Mouse (Mus musculus) lung, postnatal 25 days (tissue): Measurements from ENCODE around the gene Poln.
A peak's percentile ranks its signal among the peaks of the same experiment; 100 is the strongest.

Source experiments
- DNase-seq: peaks from one replicate; pipeline ENCODE4 v3.0.0; 2022; ENCODE audit warnings: low spot score

Gene Poln

GRCm38 (mm10) chr5:34186391-34186790 lies 17.1 kb upstream of the Poln start:
- no peak for DNase-seq

GRCm38 (mm10) chr5:34185791-34186190 lies 16.5 kb upstream of the Poln start:
- no peak for DNase-seq

GRCm38 (mm10) chr5:34185051-34185580 lies 15.9 kb upstream of the Poln start:
- DNase-seq = no peak

- no peak for DNase-seq
Measured at GRCm38 (mm10) chr5:34183976-34184375, 14.7 kb upstream of the Poln start.

GRCm38 (mm10) chr5:34183156-34183880 lies 14.1 kb upstream of the Poln start:
- DNase-seq = peak; percentile 88

GRCm38 (mm10) chr5:34182486-34182885 lies 13.2 kb upstream of the Poln start:
- peak; percentile 58 for DNase-seq

GRCm38 (mm10) chr5:34177821-34178220 lies 8.6 kb upstream of the Poln start:
- DNase-seq = no peak

GRCm38 (mm10) chr5:34177091-34177490 lies 7.8 kb upstream of the Poln start:
- no peak for DNase-seq

- no peak for DNase-seq
Measured at GRCm38 (mm10) chr5:34176691-34177090, 7.4 kb upstream of the Poln start.

GRCm38 (mm10) chr5:34175403-34175694 lies 6.1 kb upstream of the Poln start:
- no peak for DNase-seq

- DNase-seq = no peak
Measured at GRCm38 (mm10) chr5:34174550-34175402, 5.5 kb upstream of the Poln start.

- DNase-seq = no peak
Measured at GRCm38 (mm10) chr5:34174021-34174420, 4.8 kb upstream of the Poln start.

- no peak for DNase-seq
Measured at GRCm38 (mm10) chr5:34170726-34171125, 1.5 kb upstream of the Poln start.

- DNase-seq = no peak
Measured at GRCm38 (mm10) chr5:34169954-34170353, 706 bp upstream of the Poln start.

- DNase-seq = no peak
Measured at GRCm38 (mm10) chr5:34167857-34168256, 1.4 kb downstream of the Poln start.

GRCm38 (mm10) chr5:34165793-34166192 lies 3.5 kb downstream of the Poln start:
- no peak for DNase-seq

GRCm38 (mm10) chr5:34148476-34148875 lies 20.8 kb downstream of the Poln start:
- DNase-seq = no peak

GRCm38 (mm10) chr5:34147554-34147953 lies 21.7 kb downstream of the Poln start:
- no peak for DNase-seq

- peak; percentile 46 for DNase-seq
Measured at GRCm38 (mm10) chr5:34139751-34140150, 29.5 kb downstream of the Poln start.

- DNase-seq = no peak
Measured at GRCm38 (mm10) chr5:34132731-34133130, 36.5 kb downstream of the Poln start.

GRCm38 (mm10) chr5:34124131-34124530 lies 45.1 kb downstream of the Poln start:
- DNase-seq = no peak

GRCm38 (mm10) chr5:34119121-34119856 lies 50.0 kb downstream of the Poln start:
- DNase-seq = no peak

- DNase-seq = peak; percentile 28
Measured at GRCm38 (mm10) chr5:34105681-34106080, 63.6 kb downstream of the Poln start.
